Mouse (Mus musculus): ENCODE results near the gene Lsp1.

Gene Lsp1

GRCm38 (mm10) chr7:142444171-142444570, 16.4 kb upstream of the Lsp1 start:
- DNase-seq (ENCODE audit: low read depth) = no peak

- DNase-seq (ENCODE audit: low read depth) = no peak
These were observed 15.3 kb upstream of the Lsp1 start for GRCm38 (mm10) chr7:142445324-142445723.

GRCm38 (mm10) chr7:142446264-142446663, 14.3 kb upstream of the Lsp1 start:
- no peak for DNase-seq (ENCODE audit: low read depth)

GRCm38 (mm10) chr7:142449038-142449617, 11.5 kb upstream of the Lsp1 start:
- no peak for DNase-seq (ENCODE audit: low read depth)

- no peak for DNase-seq (ENCODE audit: low read depth)
These were observed 5.9 kb upstream of the Lsp1 start for GRCm38 (mm10) chr7:142454706-142455105.

GRCm38 (mm10) chr7:142455251-142455650, 5.4 kb upstream of the Lsp1 start:
- DNase-seq (ENCODE audit: low read depth) = no peak

- no peak for DNase-seq (ENCODE audit: low read depth)
These were observed 3.8 kb upstream of the Lsp1 start for GRCm38 (mm10) chr7:142456806-142457205.

- DNase-seq (ENCODE audit: low read depth) = peak; percentile 70
These were observed 3.3 kb upstream of the Lsp1 start for GRCm38 (mm10) chr7:142457227-142457811.

GRCm38 (mm10) chr7:142458026-142458425, 2.6 kb upstream of the Lsp1 start:
- peak; percentile 86 for DNase-seq (ENCODE audit: low read depth)

GRCm38 (mm10) chr7:142458676-142459298, 1.8 kb upstream of the Lsp1 start:
- no peak for DNase-seq (ENCODE audit: low read depth)

- DNase-seq (ENCODE audit: low read depth) = no peak
These were observed 1.3 kb upstream of the Lsp1 start for GRCm38 (mm10) chr7:142459299-142459691.

GRCm38 (mm10) chr7:142461446-142461845, 837 bp downstream of the Lsp1 start:
- no peak for DNase-seq (ENCODE audit: low read depth)

- no peak for DNase-seq (ENCODE audit: low read depth)
These were observed 1.6 kb downstream of the Lsp1 start for GRCm38 (mm10) chr7:142462190-142462589.

GRCm38 (mm10) chr7:142462594-142463078, 2.0 kb downstream of the Lsp1 start:
- DNase-seq (ENCODE audit: low read depth) = no peak

GRCm38 (mm10) chr7:142470171-142470691, 9.6 kb downstream of the Lsp1 start:
- DNase-seq (ENCODE audit: low read depth) = peak; percentile 47

- DNase-seq (ENCODE audit: low read depth) = peak; percentile 95
These were observed 10.3 kb downstream of the Lsp1 start for GRCm38 (mm10) chr7:142470808-142471413.

GRCm38 (mm10) chr7:142471414-142471861, 10.8 kb downstream of the Lsp1 start:
- peak; percentile 27 for DNase-seq (ENCODE audit: low read depth)

- DNase-seq (ENCODE audit: low read depth) = no peak
These were observed 11.4 kb downstream of the Lsp1 start for GRCm38 (mm10) chr7:142471884-142472570.

- DNase-seq (ENCODE audit: low read depth) = no peak
These were observed 12.3 kb downstream of the Lsp1 start for GRCm38 (mm10) chr7:142472936-142473335.

GRCm38 (mm10) chr7:142473476-142473875, 12.9 kb downstream of the Lsp1 start:
- DNase-seq (ENCODE audit: low read depth) = no peak

- DNase-seq (ENCODE audit: low read depth) = no peak
These were observed 14.2 kb downstream of the Lsp1 start for GRCm38 (mm10) chr7:142474799-142475198.

- no peak for DNase-seq (ENCODE audit: low read depth)
These were observed 15.0 kb downstream of the Lsp1 start for GRCm38 (mm10) chr7:142475641-142476040.
